Mouse (Mus musculus) lung, embryonic 15.5 days (tissue): Measurements from ENCODE around the gene Lrr1. TPM values are rescaled to one million over a fixed set of nuclear protein-coding genes. Genes with fewer than 3 reads are reported as not detected.
"Not testable (repeated sequence)": the region's sequence is repeated elsewhere in the genome, so short reads cannot be mapped to it uniquely, and the experiment has no call there.

ENCODE experiments used
- ATAC-seq: fragments of 200-750 bp; cut with Nextera tagmentation; 2 replicates; pipeline ENCODE4 v1.8.0; 2017; ENCODE audit warnings: moderate number of reproducible peaks, borderline replicate concordance; ENCODE audit not compliant: low FRiP score, low TSS enrichment; ENCODE audit errors: extremely low read depth
- H3K27ac ChIP-seq: fragments of 300-500 bp; sonication (generic); 2 replicates; pipeline ENCODE4 v1.5.1; 2015; ENCODE audit warnings: moderate library complexity, mild to moderate bottlenecking, inconsistent platforms
- H3K27me3 ChIP-seq: fragments of 300-500 bp; sonication (generic); 2 replicates; pipeline ENCODE4 v1.6.1; 2015; ENCODE audit warnings: inconsistent platforms
- H3K36me3 ChIP-seq: fragments of 300-500 bp; sonication (generic); 2 replicates; pipeline ENCODE4 v1.6.1; 2015; ENCODE audit warnings: inconsistent platforms
- H3K4me1 ChIP-seq: fragments of 300-500 bp; sonication (generic); 2 replicates; pipeline ENCODE4 v1.6.1; 2015; ENCODE audit warnings: inconsistent platforms
- H3K4me2 ChIP-seq: fragments of 300-500 bp; sonication (generic); 2 replicates; pipeline ENCODE4 v1.6.1; 2015; ENCODE audit warnings: inconsistent platforms, mild to moderate bottlenecking, moderate library complexity
- H3K4me3 ChIP-seq: fragments of 300-500 bp; sonication (generic); 2 replicates; pipeline ENCODE4 v1.5.1; 2015; ENCODE audit warnings: mild to moderate bottlenecking, inconsistent platforms
- H3K9ac ChIP-seq: fragments of 300-500 bp; sonication (generic); 2 replicates; pipeline ENCODE4 v1.6.1; 2015; ENCODE audit warnings: inconsistent platforms
- H3K9me3 ChIP-seq: fragments of 300-500 bp; sonication (generic); 2 replicates; pipeline ENCODE4 v1.6.1; 2016; ENCODE audit warnings: inconsistent platforms
- WGBS: fragments of 180-500 bp; shearing (Covaris S2); methylation state at CpG from one replicate; pipeline ENCODE4 v1.1.7; 2015; 5-methylcytosine and 5-hydroxymethylcytosine counted together
- polyA plus RNA-seq: library from polyadenylated mRNA; unstranded; fragments of >200 nt; fragmentation: Nextera tagmentation; extraction: Ambion mirVana; gene quantifications from 2 replicates; pipeline ENCODE4 v1.2.1, GENCODE M21; 2015

Lrr1 gene
- polyA plus RNA-seq, 1 experiment from 2014 or later: 29.1 TPM

GRCm38 (mm10) chr12:69166861-69167581 is 1.6 kb upstream of the Lrr1 start:
- H3K9me3 ChIP-seq, H3K9ac ChIP-seq, ATAC-seq, H3K4me2 ChIP-seq, H3K27me3 ChIP-seq, H3K36me3 ChIP-seq, H3K27ac ChIP-seq, H3K4me3 ChIP-seq: not testable (repeated sequence)
- H3K4me1 ChIP-seq: peaks cover 18% of the 10 kb centered on the region
- 69% methylated on average over 8 of the region's 8 CpGs for WGBS

DNA sequence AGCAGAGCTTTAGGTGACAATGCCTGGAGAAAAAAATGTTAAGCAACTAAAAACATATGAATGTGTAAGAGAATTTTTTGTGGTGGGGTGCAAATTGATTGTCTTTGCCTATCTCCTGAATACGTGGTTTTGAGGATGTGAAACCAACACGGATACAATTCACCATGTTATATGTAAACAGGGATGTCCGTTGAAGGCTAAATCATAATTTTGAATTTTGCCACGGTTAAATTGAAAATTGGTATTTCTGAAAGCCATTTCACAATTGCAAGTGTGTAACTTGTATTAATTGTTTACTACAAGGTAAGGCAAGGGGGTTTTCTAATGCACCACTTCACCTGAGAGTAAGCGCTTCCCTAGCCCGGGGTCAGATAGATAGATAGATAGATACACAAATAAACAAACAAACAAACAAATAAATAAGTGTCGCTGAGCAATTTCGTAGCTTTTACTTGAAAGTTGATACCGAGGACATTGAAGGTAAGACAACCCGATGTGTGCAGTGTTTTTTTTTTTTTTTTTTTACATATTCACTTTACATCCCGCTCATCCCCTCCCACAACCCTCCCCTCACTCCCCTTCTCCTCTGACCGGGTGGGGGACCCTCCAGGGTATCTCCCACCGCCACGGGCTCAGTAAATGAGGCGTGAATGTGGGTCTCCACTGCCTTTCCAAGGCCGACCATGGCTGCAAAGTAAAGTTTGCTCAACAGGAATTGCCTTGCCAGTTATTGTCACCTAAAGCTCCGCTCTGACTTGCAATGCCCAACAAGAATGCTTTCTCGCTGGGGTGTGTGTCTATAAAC is 756 bp upstream of the Lrr1 start:
- Histone ChIP-seq H3K9ac (peak overlapping the region; percentile 70), H3K4me3 (peak overlapping the region; percentile 69), H3K27ac (no peak overlapping the region), H3K9me3 (no peaks in the 10 kb centered on the region), H3K4me1 (peaks cover 18% of the 10 kb centered on the region), H3K27me3 (no peaks in the 10 kb centered on the region), H3K4me2 (peak overlapping the region; percentile 88), H3K36me3 (peaks cover 5% of the 10 kb centered on the region; the same call in 1 of the 2 replicates)
- peak; percentile 32; the same call in 1 of the 2 replicates for ATAC-seq
- 5% methylated on average over 18 of the region's 18 CpGs for WGBS

DNA sequence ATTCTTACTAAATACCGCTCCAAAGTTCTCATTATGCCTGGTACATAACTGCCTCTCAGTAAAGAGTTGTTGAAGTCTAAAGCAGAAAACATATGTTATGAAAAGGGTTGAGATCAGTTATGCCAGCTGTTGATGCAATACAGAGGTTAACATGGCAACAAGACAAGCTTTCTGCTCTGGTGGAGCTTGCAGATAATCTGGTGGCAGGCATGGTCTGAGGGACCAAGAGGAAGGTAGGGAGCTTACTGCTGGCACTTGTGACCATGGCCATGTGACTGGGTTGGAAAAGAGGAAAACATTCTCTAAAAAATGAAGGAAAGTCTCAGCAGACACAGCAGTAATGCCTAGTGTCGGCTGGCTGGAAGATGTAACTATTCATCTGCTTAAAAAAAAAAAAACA is 2.7 kb downstream of the Lrr1 start:
- ATAC-seq: no peak
- no peak overlapping the region for H3K27ac ChIP-seq
- H3K4me2 ChIP-seq: no peak overlapping the region
- no peak overlapping the region for H3K4me3 ChIP-seq
- H3K36me3 ChIP-seq: peaks cover 23% of the 10 kb centered on the region
- no peaks in the 10 kb centered on the region for H3K27me3 ChIP-seq
- peaks cover 18% of the 10 kb centered on the region for H3K4me1 ChIP-seq
- no peaks in the 10 kb centered on the region for H3K9me3 ChIP-seq
- no peak overlapping the region for H3K9ac ChIP-seq
- WGBS: 93% methylated on average over 2 of the region's 2 CpGs

DNA sequence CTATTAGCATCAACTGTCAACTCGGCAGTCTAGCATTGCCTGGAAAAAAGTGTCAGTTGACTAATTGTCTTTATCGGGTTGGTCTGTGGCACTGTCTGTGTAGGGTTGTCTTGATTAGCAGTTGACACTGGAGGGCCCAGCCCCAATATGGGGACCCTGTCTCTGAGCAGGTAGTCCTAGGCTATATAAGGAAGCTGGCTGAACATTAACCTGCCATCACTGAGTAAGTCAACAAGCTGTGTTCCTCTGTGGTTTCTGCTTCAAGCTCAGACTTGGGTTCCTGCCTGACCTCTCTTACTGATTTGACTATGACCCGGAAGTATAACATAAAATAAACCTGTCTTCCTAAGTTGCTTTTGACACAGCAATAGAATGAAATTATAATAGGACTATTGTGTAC is 7.4 kb downstream of the Lrr1 start:
- Histone ChIP-seq H3K27ac (no peak overlapping the region), H3K4me2 (no peak overlapping the region), H3K36me3 (peaks cover 23% of the 10 kb centered on the region), H3K4me1 (no peaks in the 10 kb centered on the region), H3K9me3 (no peaks in the 10 kb centered on the region), H3K4me3 (no peak overlapping the region), H3K27me3 (no peaks in the 10 kb centered on the region), H3K9ac (no peak overlapping the region)
- WGBS: 89% methylated on average over 3 of the region's 3 CpGs
- no peak for ATAC-seq

DNA sequence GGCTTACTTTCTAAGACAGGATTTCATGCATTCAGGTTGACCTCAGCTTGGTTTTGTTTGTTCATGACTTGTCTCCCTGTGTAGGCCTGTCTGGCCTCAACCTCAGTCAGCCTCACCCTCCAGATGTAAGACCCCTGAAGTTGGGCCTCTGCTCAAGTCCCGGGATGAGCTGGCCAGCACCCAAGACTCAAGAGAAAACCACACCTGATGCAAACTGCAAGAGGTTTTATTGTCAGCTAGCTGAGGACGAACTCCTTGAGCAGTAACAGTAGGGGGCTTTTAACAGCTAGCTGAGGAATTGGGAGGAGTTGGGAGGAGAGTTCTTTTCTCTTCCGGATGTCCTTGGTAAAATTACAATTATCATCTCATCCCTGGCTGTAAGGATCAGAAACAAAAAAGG is 8.9 kb downstream of the Lrr1 start:
- Histone ChIP-seq H3K9me3 (no peaks in the 10 kb centered on the region), H3K36me3 (peaks cover 29% of the 10 kb centered on the region), H3K4me3 (no peak overlapping the region), H3K27me3 (no peaks in the 10 kb centered on the region), H3K4me2 (no peak overlapping the region), H3K9ac (no peak overlapping the region), H3K27ac (no peak overlapping the region), H3K4me1 (no peaks in the 10 kb centered on the region)
- no peak for ATAC-seq
- 78% methylated on average over 3 of the region's 3 CpGs for WGBS

DNA sequence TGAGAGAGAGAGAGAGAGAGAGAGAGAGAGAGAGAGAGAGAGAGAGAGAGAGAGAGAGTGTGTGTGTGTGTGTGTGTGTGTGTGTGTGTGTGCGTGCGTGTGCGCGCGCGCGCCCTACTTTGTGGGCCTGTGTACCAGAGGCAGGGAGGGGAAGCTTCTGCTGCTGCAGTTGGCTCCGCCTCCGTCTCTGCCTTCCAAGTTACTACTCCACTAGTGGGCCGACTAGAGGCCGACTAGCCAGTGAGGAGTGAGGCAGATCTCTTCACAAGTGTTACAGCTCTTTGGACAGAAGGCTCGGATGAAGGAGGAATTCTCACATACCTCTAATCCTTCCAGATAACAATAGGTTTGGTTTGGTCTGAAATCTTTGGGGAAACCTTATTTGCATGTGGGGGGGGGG is 10.8 kb downstream of the Lrr1 start:
- Histone ChIP-seq H3K27me3 (no peaks in the 10 kb centered on the region), H3K9me3 (no peaks in the 10 kb centered on the region), H3K4me3 (no peak overlapping the region), H3K4me1 (no peaks in the 10 kb centered on the region), H3K9ac (no peak overlapping the region), H3K36me3 (peaks cover 21% of the 10 kb centered on the region), H3K27ac (no peak overlapping the region), H3K4me2 (no peak overlapping the region)
- 72% methylated on average over 12 of the region's 12 CpGs for WGBS
- no peak for ATAC-seq

- WGBS: 86% methylated on average over 4 of the region's 4 CpGs
- Histone ChIP-seq H3K27ac (no peak overlapping the region), H3K27me3 (no peaks in the 10 kb centered on the region), H3K4me2 (no peak overlapping the region), H3K36me3 (peaks cover 12% of the 10 kb centered on the region), H3K9me3 (no peaks in the 10 kb centered on the region), H3K4me1 (peaks cover 12% of the 10 kb centered on the region), H3K9ac (no peak overlapping the region), H3K4me3 (no peak overlapping the region)
- no peak for ATAC-seq
These were observed 13.2 kb downstream of the Lrr1 start for GRCm38 (mm10) chr12:69181800-69182199.

DNA sequence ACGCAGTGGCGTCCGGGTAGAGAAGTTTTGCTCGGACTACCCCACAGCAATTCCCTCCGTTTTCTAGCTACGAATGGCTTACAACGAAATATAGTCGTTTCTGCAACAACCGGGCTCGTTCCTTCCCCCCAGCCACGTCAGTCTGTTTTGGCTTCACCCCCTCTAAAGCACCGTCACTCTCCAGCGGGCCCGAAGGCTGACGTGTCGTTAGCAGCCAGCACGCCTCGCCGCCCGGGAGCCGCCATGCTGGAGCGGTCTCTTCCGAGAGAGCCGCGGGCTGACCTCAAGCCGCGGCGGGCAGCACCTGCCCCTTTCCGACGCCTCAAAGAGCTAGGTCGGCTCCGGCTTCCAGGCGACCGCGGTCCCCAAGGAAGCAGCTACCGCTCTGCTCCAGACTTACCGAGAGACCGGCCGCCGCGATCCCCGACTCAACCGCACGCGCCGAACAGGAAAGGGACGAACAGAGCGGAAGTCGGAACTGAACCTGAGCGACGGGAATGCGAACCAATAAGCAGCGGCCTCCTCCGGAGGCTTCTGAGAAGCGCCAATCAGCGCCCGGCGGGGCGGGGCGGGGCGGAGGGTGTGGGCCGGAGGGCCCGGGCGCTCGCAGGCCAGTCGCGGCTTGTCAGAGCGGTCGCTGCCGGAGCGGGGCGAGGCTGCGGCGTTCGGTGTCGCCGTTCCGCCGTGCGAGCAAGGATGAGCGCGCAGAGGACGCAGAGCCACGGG is 15.1 kb downstream of the Lrr1 start, which contains the start of the genes Rpl36al and Mgat2:
Gene Rpl36al, minus strand, starts transcription at position 501 of the 726 bp plus-strand sequence.
Gene Mgat2, plus strand, starts transcription at position 575 of the 726 bp plus-strand sequence.
- Histone ChIP-seq H3K4me2 (peak within 1 kb of the TSS; percentile 74), H3K4me3 (peak within 1 kb of the TSS; percentile 69), H3K36me3 (peaks cover 24% of the 10 kb centered on the region), H3K27ac (peak within 1 kb of the TSS; percentile 89), H3K27me3 (no peaks in the 10 kb centered on the region), H3K4me1 (peaks cover 19% of the 10 kb centered on the region), H3K9ac (peak within 1 kb of the TSS; percentile 88), H3K9me3 (no peaks in the 10 kb centered on the region)
- ATAC-seq: peak; percentile 99
- WGBS: under 1% methylated on average over 79 of the region's 84 CpGs

DNA sequence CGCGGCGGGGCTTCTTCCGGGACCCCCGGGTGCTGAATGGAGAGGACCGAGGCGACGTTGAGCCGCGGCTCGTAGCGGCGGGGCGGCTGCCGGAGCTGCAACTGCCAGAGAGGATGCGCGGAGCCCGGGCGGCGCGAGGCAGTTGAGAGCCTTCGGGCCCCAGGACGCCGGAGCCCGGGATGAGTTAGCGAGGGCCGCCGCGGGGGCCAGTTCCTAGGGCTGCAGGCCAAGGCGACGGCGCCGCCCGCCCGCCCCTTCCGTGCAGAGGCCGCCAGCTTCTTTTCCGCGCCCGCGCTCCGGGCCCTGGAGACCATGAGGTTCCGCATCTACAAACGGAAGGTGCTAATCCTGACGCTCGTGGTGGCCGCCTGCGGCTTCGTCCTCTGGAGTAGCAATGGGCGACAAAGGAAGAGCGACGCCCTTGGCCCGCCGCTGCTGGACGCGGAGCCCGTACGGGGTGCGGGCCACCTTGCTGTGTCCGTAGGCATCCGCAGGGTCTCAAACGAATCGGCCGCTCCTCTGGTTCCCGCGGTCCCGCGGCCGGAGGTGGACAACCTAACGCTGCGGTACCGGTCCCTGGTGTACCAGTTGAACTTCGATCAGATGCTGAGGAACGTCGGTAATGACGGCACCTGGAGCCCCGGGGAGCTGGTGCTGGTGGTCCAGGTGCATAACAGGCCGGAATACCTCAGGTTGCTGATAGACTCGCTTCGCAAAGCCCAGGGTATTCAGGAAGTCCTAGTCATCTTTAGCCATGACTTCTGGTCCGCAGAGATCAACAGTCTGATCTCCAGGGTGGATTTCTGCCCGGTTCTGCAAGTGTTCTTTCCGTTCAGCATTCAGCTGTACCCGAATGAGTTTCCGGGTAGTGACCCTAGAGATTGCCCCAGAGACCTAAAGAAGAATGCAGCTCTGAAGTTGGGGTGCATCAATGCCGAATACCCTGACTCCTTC is 16.0 kb downstream of the Lrr1 start:
- H3K27ac ChIP-seq: peak overlapping the region; percentile 89
- peaks cover 19% of the 10 kb centered on the region for H3K4me1 ChIP-seq
- ATAC-seq: peak; percentile 76
- 2% methylated on average over 80 of the region's 86 CpGs for WGBS
- peak overlapping the region; percentile 69 for H3K4me3 ChIP-seq
- no peaks in the 10 kb centered on the region for H3K9me3 ChIP-seq
- peaks cover 30% of the 10 kb centered on the region for H3K36me3 ChIP-seq
- peak overlapping the region; percentile 88 for H3K9ac ChIP-seq
- no peaks in the 10 kb centered on the region for H3K27me3 ChIP-seq
- H3K4me2 ChIP-seq: peak overlapping the region; percentile 74

GRCm38 (mm10) chr12:69185371-69185770 is 16.8 kb downstream of the Lrr1 start:
- H3K4me1 ChIP-seq: peaks cover 19% of the 10 kb centered on the region
- no peak for ATAC-seq
- H3K9ac ChIP-seq: peak overlapping the region; percentile 88
- 73% methylated on average over 7 of the region's 7 CpGs for WGBS
- no peaks in the 10 kb centered on the region for H3K27me3 ChIP-seq
- peak overlapping the region; percentile 69 for H3K4me3 ChIP-seq
- no peaks in the 10 kb centered on the region for H3K9me3 ChIP-seq
- no peak overlapping the region for H3K27ac ChIP-seq
- H3K36me3 ChIP-seq: peaks cover 38% of the 10 kb centered on the region
- peak overlapping the region; percentile 74 for H3K4me2 ChIP-seq
